Comparison of ENCODE assay signal across 12 mouse cellular contexts in genomic region chr13:9297266-9297665, GRCm38 (mm10). TPM values are rescaled to one million over a fixed set of nuclear protein-coding genes. Genes with fewer than 3 reads are reported as not detected.
DNase-seq lines count a peak whose midpoint lies in the region; ATAC-seq lines count a peak whose summit lies in the region.
"Had no signal": no experiment of that assay in that cellular context is flagged by ENCODE, and none has a peak within 500 bp of the region (broad histone marks: within the 10 kb centered on the region; RNA-seq: fewer than 3 reads in every experiment).

No protein-coding gene starts in this region.

- no peak overlapping the region for H3K4me3 ChIP-seq in midbrain, embryonic 11.5 days (ENCODE audit: low read depth, low read length)
- H3K4me3 ChIP-seq in midbrain, embryonic 10.5 days = no peak overlapping the region

- H3K4me1 ChIP-seq in midbrain, embryonic 11.5 days (ENCODE audit: control insufficient read depth, insufficient read depth, low read length) = no peaks in the 10 kb centered on the region
- H3K4me1 ChIP-seq in midbrain, embryonic 10.5 days = 0 out of 2 replicates have a peak, but pooled peaks cover 6% of the 10 kb centered on the region

- 87% methylated on average over 3 of the region's 3 CpGs for WGBS in midbrain, embryonic 11.5 days
- WGBS in midbrain, embryonic 10.5 days = 90% methylated on average over 3 of the region's 3 CpGs

- H3K9me3 ChIP-seq in midbrain, embryonic 11.5 days (ENCODE audit: control insufficient read depth, low read length) = no peaks in the 10 kb centered on the region
- no peaks in the 10 kb centered on the region for H3K9me3 ChIP-seq in midbrain, embryonic 10.5 days (replicated peaks)
- H3K9me3 ChIP-seq: G1E had no signal

- peak; percentile 61 for DNase-seq in midbrain, embryonic 11.5 days (ENCODE audit: low spot score, missing footprints)
- no peak for DNase-seq in midbrain, embryonic 10.5 days (ENCODE audit: low spot score)
- DNase-seq: B cell, adult 2 months; cerebellum, adult 11 months; cerebellum, adult 11-12 months; cerebellum, adult 18-20 months; cerebellum, adult 2 months had no signal

- H3K27ac ChIP-seq in midbrain, embryonic 11.5 days (ENCODE audit: low read depth, low read length) = no peak overlapping the region
- no peak overlapping the region for H3K27ac ChIP-seq in midbrain, embryonic 10.5 days (replicated peaks)

- no peaks in the 10 kb centered on the region for H3K27me3 ChIP-seq in midbrain, embryonic 11.5 days (ENCODE audit: control insufficient read depth, insufficient read depth, low read length)
- H3K27me3 ChIP-seq in midbrain, embryonic 10.5 days (ENCODE audit: low read depth, poor library complexity, severe bottlenecking) = no peaks in the 10 kb centered on the region
- H3K27me3 ChIP-seq: CH12.LX, Patski had no signal

- no peaks in the 10 kb centered on the region for H3K36me3 ChIP-seq in midbrain, embryonic 11.5 days (ENCODE audit: control insufficient read depth, insufficient read depth, low read length)
- H3K36me3 ChIP-seq in midbrain, embryonic 10.5 days = no peaks in the 10 kb centered on the region
- H3K36me3 ChIP-seq: G1E had no signal

- no peak overlapping the region for H3K4me2 ChIP-seq in midbrain, embryonic 11.5 days

- ATAC-seq in midbrain, embryonic 11.5 days (ENCODE audit: low FRiP score) = no peak
- ATAC-seq: activated CD4-positive, CD25-positive, alpha-beta regulatory T cell, adult 4 months; CD4-positive, CD25-positive, alpha-beta regulatory T cell, adult 4 months; Patski had no signal

- no peak overlapping the region for H3K9ac ChIP-seq in midbrain, embryonic 11.5 days (ENCODE audit: low read length)

RNA-seq across cellular contexts. Expression of gene Dip2c, which starts 20.9 kb away (rescaled TPM):
- 7.1 and 8.7 TPM in 2 replicates for polyA plus RNA-seq in midbrain, embryonic 11.5 days (2014; fragmentation: Nextera tagmentation; extraction: Ambion mirVana)
- 4.0 and 5.7 TPM in 2 replicates for polyA plus RNA-seq in midbrain, embryonic 10.5 days (2016; fragmentation: Nextera tagmentation; extraction: Ambion mirVana)
- polyA plus RNA-seq: G1E had no signal
